Mouse (Mus musculus) gastrocnemius, postnatal 14 days (tissue): Measurements from ENCODE around the gene Gm26920. TPM values are rescaled to one million over a fixed set of nuclear protein-coding genes. Genes with fewer than 3 reads are reported as not detected.
"Not testable (repeated sequence)": the region's sequence is repeated elsewhere in the genome, so short reads cannot be mapped to it uniquely, and the experiment has no call there.

ENCODE experiments used
- DNase-seq: peaks from one replicate; pipeline ENCODE4 v3.0.0; 2021; ENCODE audit warnings: mixed read lengths
- intact Hi-C: fragments of 180-260 bp; cut with DNase I; formaldehyde crosslinking; loops from one replicate; pipeline ENCODE4 v1.15.1; 2025; ENCODE audit warnings: low total_unique reads
- long read RNA-seq, 2 experiments: library from polyadenylated mRNA; stranded (forward); transcript quantifications; one replicate each; pipeline ENCODE4 v2.0.0; 2021
- total RNA-seq, 2 experiments: library from RNA; stranded (reverse); gene quantifications; 2 replicates each; pipeline ENCODE4 v1.2.3; 2021

Gene Gm26920
- under 1 TPM in 1 of 2 experiments, not detected in 1; 0.80 TPM for total RNA-seq
- long read RNA-seq, experiment 1: 0 reads
- long read RNA-seq, experiment 2, partial matches to known transcripts: 0 of 1 reads
- long read RNA-seq, experiment 2, other reads (novel, unspliced or antisense): 0 of 1 reads

DNA sequence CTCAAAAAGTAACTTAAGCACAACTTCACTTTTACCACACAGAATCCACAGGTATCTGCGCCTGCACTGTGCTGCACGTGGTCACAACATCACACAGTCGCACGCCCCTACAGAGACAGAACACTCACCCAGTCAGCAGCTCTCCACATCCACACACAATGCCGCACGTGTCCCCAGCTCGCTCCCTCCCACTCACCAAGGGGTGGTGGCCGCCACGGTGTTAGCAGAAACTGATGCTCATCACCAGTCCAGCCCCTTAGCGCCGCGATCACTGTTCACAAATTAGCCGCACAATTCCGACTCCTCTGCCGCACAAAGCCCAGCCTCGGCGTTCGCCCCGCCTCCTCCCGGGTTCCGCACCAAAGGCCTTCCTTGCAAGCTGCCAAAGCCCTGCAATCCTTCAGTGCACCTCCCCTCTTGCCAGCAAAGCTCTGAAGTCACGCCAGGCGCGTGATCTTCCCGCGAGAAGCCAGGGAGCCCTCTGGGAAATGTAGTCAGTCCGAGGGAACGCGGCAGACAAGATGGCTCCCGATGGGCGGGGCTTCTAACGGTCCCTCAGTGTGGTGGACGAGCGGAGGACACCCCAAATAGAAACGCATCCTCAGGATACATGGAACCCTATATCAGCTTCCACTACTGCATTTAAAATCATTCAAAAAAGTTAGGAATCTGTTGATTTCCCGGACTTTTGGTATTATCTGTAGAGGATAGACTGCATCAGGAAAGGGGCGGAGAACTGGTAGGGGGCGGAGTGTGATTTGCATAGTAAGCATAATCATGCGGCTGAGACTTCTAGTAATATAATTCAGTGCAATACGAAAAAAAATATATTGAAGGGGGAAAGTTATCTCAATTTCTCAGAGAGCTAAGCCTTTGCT, at the start of gene Gm26920, which contains the start of gene Zfp566:
Gene Gm26920 (minus strand): TSS at position 319 of the 878 bp plus-strand sequence.
Gene Zfp566 (minus strand): TSS at position 436 of the 878 bp plus-strand sequence.
- intact Hi-C loops: loop anchor here (10.0 kb wide), 1 partner anchor 74 kb away; the partner anchor contains the start of gene Zfp146
- peak; percentile 95 for DNase-seq

DNA sequence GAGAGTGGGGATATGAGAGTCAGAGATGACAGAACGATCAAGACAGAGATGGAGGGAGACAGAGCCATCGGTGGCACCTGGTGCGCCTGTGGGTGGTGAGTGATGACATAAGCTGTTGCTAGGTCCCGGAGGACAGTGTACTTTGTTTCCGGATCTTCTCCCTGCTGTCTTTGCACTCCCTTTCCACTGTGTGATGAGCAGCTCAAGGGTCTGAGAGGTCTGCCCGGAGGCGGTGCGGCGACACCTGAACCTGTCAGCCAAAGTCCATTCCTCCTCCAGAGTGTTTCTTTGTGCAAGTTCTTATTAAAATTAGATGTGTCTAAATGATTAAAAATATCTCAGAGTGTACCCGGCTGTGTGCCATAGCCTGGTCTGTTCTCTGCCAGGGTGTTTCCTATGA, 46.6 kb upstream of the Gm26920 start:
- no peak for DNase-seq

DNA sequence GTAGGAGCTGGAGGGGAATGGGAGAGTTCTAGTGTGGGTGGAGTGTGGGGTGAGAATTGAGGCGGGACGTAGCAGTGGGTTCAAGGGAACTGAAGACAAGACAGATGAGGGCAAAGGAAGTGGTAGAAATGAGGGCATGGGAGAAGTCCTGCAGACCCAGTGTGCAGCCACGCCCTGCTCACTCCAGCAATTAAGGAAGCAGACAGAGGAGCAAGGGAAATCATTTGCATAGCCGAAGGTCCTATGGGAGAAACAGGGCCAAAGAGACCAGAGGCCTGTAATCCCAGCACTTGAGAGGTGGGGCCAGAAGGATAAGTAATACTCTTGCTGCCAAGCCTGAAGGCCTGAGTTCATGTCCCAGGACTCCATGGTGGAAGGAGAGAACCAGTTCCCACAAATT, 42.2 kb upstream of the Gm26920 start:
- intact Hi-C loops: no loop called here

More for the DNA sequence above, 46.6 kb upstream of the Gm26920 start:
- intact Hi-C loops: no loop called here

DNA sequence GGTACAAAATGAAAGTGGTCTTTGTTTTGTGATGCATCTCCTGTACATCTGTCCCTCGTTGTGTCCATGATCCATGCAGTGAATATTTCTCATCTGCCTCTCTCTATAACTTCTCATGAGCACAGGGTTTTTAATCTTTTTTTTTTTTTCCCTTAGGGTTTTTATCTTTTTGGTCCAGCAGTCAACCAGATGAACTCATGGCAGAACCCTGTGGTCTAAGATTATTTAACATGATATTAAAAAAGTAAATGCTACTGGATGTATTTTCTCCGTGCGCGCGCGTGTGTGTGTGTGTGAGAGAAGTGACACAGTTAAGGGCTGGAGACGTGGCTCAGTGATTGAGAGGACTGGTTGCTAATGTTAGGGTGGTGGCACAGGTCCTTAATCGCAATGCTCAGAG, 39.7 kb upstream of the Gm26920 start:
- intact Hi-C loops: no loop called here
- DNase-seq: no peak

More for the DNA sequence above, 42.2 kb upstream of the Gm26920 start:
- no peak for DNase-seq

DNA sequence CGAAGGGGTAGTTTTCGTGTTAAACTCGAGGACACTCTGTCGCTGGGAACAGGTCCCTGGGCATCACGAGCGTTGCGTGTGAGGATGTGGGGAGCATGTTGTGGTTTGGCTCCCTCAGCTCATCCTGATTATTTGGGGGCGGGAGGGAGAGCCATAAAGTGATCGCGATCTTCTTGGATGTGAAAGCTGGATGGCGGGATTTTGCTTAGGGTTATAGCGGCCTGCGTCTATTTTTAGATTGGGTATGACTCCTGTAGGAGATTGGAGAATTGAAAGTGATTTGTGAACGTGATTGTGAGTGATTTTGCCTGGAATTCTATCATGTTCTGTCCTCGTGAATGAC, 31.9 kb upstream of the Gm26920 start:
- DNase-seq: no peak
- intact Hi-C loops: no loop called here

DNA sequence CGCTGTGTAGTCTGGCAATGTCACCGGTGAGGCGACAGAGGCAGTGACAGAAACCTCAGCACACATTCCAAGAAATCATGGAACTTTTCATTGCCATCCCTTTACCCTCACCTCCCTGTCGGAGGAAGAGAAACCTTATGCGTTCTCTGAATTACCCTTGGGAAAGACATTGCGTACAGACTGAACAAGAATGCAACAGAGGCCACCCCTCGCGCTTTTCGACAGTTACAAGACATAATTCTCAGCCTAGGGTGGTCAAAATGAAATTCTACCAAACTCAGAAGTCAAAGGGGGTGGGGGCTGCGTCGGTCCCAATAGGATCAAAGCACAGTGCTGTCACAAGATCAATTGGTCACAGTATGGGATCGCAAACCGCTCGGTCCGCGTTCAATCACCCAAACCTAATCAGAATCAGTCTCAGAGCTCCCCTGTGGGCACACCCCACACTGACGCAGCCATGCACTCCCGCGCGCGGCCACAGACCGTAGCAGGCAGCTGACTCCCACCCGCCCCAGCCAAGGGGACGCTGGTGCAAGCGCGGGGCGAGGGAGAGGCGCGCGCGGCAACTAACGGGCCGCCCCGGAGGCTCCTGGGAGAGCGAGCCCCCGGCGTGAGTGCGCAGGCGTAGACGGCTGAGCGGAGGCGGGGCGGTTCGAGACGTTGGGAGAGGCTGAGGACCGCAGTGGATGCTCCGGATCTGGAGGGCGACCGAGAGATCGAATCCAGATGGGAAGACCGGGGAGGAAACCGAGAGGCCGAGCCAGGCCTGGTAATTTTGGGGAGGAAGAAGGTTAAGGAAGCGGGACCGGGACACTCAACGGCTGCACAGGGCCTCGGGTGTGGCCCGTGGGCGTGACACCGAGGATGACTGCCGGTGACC, 31.3 kb upstream of the Gm26920 start, which contains the start of gene Zfp382:
Gene Zfp382 (plus strand): TSS at position 635 of the 880 bp plus-strand sequence.
- intact Hi-C loops: no loop called here
- peak; percentile 92 for DNase-seq

DNA sequence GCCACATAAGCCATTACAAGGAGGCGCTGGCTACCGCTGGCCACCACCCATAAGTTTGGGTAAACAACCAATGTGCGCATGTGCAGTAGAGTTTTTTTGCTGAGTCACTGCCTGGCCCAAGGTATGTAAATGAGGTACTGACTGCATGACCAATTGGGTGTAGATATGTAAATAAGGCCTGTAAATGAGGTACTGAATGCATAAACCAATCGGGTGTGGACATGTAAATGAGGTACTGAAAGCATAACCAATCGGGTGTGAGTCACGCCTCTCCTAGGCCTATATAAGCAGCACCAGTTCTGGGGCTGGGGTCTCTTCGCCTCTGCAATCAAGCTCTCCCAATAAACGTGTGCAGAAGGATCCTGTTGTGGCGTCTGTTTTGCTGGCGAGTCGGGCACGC, 27.7 kb upstream of the Gm26920 start:
- DNase-seq: not testable (repeated sequence)
- intact Hi-C loops: loop anchor here (2.0 kb wide), 1 partner anchor 39 kb away; no protein-coding TSS in a partner anchor

DNA sequence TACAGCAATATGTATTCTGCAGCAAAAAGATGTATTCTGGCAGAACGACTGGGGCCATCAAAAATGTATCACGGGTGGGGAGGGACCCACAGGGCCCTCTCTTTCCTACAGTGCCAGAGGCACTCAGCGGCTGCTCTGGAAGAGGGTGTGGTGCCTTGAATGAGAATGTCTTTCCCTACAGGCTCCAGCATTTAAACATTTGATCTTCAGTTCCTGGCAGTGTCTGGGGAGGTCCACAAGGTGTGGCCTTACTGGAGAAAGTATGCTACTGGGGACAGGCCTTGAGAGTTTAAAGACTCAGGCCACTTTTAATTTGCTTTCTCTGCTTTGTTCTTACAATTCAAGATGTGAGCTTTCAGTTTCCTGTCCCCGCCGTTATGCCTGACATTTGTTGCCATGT, 25.9 kb upstream of the Gm26920 start:
- DNase-seq: no peak
- intact Hi-C loops: loop anchor here (2.0 kb wide), 1 partner anchor 41 kb away; no protein-coding TSS in a partner anchor

DNA sequence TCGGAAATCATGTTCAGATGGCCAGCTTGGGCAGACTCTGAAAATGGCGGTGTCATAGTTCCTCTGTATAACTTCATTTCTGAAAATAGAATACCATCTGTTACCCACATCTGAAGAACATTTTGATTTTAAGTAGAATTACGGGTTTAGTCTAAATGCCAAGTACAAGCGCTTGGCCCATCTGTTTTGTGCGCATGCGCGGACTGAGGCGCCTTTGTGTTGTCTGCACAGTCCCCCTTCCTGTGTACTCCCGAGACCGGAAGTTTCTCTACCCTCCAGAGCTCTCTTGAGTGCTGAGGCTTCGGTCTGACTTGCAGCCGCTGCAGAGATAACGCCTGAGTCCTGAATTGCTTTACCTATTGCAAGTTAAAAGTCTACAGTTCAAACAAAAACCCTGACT, 9.1 kb upstream of the Gm26920 start:
- DNase-seq: peak; percentile 27
- intact Hi-C loops: loop anchor here (10.0 kb wide), 1 partner anchor 66 kb away; the partner anchor contains the start of gene Zfp146

DNA sequence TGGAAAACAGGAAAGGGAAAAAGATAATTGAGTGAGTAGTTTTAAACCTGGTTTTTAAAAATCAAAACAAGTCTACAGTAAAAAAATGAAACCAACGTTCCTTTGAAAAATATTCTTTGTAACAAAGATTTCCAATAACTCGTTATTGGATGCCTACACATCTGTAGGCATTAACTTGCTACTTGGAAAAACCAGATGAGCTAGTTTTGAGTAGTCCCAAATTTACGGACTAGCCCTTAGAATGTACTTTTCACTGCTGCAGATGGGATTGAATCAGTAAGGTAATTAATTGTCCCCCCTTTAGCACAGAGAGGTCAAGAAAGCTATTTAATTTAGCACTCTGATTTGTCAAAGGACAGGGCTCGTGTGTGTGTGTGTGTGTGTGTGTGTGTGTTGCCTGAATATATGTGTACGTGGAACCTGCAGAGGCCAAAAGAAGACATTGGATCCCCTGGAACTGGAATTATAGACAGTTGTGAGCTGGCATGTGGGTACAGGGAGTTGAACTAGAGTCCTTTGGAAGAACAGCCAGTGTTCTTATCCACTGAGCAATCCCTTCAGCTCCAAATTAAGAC, 5.4 kb upstream of the Gm26920 start:
- intact Hi-C loops: loop anchor here (10.0 kb wide), 1 partner anchor 69 kb away; the partner anchor contains the start of gene Zfp146
- DNase-seq: no peak

DNA sequence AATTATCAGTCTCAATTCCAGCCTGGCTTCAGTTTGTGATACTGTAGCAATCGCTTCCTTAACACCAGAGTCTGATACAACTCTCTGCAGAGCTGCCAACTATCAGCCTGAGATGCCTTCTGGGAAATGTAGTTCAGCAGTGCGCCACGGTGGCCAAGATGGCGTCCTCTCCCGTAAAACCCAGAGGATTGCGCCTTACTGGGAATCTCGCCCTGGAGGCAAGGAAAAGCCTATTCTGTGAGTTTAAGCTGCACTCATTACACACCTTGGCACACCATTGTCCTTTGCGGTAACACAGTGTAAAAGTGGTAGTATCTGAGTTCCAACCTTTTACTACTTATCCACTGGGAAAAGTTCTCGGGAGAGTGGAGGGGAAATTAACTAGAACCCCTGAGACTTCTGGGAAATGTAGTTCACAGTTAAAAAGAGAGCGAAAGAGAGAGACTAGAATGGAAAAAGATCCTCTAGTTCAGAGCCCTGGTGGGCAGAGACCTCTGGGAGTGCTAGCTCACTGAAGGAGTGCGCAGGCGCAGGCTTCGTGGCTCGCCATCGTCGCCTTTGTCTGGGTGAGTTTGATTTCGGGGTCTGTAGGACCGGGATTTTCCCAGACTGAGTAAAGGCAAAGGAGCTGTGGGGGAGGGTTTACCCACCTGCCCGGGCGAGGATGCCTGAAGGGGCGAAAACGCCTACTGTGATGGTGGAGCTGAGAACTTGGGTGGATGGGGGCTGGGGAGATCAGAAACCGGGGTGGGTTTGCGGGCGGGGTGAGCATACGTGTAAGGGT, 4.6 kb upstream of the Gm26920 start, which contains the start of gene Zfp260:
Gene Zfp260 (plus strand): TSS at position 132 of the 784 bp plus-strand sequence.
- intact Hi-C loops: loop anchor here (10.0 kb wide), 1 partner anchor 70 kb away; the partner anchor contains the start of gene Zfp146
- DNase-seq: peak; percentile 89

DNA sequence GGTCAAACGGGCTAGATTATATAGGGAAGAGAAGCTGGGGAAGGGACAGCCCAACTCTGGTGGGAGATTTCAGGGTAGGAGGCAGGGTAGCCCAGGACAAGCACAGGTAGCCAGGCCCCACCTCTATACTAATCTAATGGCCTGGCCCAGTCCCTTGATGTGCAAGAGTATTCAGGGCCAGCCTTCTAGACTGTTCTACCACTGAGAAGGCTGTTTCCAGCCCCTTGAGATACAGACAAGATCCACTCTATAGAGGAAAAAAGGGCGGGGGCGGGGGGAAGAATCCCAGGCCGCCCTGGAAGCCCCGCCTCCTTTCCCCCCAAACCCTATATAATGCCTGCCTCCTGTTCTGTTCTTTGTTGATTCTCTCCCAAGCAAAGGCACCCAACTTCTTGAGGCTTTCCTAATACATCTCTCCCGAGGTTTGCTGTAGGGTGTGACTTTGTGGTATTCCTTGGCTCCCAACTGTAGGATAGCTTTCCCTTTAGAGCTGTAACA, 3.8 kb upstream of the Gm26920 start:
- no peak for DNase-seq
- intact Hi-C loops: loop anchor here (10.0 kb wide), 1 partner anchor 71 kb away; the partner anchor contains the start of gene Zfp146

DNA sequence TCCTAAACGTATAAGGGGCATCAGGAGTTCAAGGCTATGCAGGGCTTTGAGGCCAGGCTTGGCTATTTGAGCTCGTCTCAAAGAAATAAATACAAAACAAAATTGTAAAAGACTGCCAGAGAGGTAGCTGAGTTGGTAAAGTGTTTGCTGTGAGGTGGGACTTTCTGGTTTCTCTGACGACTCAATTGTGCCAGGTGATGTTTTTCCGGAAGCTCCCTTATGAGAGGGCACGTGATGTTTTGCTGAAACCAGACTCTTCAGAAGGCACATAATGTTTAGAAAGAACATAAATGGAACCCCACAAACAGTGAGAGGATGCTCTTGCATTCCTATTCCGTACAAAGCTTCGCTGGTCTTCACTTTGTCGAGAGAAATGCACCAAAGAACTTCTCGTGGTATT, 2.5 kb upstream of the Gm26920 start:
- intact Hi-C loops: loop anchor here (10.0 kb wide), 1 partner anchor 72 kb away; the partner anchor contains the start of gene Zfp146
- DNase-seq: no peak

DNA sequence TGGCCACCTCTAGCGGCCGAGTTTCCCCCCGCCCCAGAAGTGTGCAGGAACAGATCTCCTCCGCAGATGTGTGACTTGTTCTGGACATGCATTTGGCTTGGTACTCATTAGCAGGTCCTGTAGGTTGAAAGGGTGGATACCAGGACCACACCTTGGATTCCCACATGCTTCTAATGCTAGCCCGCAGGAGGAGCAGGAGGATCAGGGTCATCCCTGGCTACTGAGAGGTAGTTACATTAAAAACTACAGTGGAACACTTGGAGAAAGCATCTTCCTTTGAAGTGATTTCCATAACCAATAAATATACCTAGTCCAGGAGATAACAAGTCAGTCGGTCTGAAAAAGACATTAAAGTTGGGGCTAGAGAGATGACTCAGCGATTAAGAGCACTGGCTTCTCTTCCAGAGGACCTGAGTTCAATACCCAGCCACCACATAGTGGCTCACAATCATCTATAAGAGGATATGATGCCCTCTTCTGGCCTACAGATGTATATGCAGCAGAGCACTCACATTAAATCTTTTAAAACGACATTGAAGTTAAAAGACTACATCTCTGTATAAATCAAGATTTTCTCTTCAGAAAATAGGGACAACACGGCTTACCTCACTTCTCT, 868 bp upstream of the Gm26920 start:
- intact Hi-C loops: loop anchor here (10.0 kb wide), 1 partner anchor 74 kb away; the partner anchor contains the start of gene Zfp146
- DNase-seq: no peak

DNA sequence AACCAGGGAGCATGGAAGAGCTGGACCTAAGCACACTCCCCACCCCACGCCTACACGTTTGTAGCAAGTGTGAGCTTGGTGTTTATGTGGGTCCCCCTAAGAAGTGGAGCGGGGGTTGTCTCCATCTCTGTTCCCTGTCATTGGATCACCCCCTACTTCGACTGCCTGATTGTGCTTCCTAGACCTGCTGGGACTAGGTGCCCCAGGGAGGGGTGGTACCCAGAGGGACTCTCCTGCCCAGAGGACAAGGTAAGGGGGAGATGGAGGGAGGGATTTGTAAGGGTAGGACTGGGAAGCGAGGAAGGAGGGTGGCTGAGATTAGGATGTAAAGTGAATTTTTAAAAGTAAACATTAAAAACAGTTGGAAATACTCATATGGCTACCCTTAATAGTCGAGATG, 805 bp downstream of the Gm26920 start:
- intact Hi-C loops: no loop called here
- no peak for DNase-seq

DNA sequence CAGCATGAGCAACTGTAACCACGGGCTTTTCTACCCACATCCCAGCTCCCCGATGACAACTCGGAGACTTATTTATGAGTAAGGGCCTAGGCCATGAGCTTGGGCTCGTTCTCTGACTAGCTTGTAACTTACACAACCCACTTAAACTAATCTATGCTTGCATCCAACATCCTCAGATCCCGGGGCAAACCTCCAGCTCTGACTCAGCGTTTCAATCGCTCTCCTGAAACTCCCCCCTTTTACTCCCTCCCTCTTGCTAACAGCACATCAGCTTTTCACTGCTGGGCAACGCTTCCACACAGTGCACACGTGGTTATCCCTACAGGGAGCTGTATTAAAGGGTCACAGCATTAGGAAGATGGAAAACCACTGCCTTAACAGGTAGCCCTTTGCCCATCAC, 3.7 kb downstream of the Gm26920 start:
- intact Hi-C loops: no loop called here

More for the DNA sequence above, 3.7 kb downstream of the Gm26920 start:
- DNase-seq: no peak
